Mouse (Mus musculus): ENCODE results near the gene Prl7a2. TPM values are rescaled to one million over a fixed set of nuclear protein-coding genes. Genes with fewer than 3 reads are reported as not detected.
A peak's percentile ranks its signal among the peaks of the same experiment; 100 is the strongest.

The Prl7a2 gene
- total RNA-seq (2021), result not detected
- long read RNA-seq, experiment 1, result 0 reads
- long read RNA-seq, experiment 2, result 0 reads

- DNase-seq, result no peak
Measured at GRCm38 (mm10) chr13:27667936-27668335, at the start of gene Prl7a2. Prl7a2 (minus strand) TSS chr13:27668036.

DNA sequence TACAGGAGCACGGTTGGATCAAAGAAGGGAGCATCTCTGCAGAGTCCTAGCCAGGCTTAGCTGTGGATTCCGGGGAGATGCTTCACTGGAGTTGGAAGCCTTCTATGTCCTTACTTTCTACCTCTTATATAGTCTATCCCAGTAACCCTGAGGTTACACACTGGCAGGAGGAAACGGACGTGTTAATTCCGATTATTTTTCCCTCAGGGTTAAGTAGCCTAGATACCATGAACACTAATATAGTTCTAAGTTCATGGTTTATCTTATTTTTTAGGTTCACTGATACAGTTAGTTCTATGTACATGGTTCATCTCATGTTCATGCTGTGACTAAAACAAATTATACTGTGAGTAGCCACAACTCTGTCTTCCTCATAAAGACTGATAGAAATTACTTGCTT lies 48.8 kb upstream of the Prl7a2 start, which contains the start of gene Prl7d1:
TSS of gene Prl7d1 (minus strand) at position 101 of the 400 bp plus-strand sequence.
- no peak for DNase-seq

DNA sequence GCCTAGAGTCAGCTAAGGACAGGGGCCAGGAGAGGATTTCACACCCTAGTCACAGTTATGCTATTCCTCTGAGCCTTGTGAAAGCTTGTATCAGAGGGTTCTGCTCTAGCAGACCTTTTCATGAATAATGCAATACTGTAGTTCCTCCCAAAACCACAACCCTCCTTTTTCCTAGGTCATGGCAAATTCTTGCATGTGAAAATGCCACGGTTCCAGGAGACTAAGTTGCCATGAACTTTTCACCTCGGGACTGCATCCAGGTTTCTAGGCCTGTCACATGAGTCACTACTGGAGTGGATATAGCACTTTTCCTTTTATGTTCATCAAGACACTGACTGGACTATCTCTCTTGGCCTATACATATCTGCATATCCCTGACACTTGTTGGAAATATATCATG lies 38.7 kb upstream of the Prl7a2 start:
- peak; percentile 7 to 44 for DNase-seq

DNA sequence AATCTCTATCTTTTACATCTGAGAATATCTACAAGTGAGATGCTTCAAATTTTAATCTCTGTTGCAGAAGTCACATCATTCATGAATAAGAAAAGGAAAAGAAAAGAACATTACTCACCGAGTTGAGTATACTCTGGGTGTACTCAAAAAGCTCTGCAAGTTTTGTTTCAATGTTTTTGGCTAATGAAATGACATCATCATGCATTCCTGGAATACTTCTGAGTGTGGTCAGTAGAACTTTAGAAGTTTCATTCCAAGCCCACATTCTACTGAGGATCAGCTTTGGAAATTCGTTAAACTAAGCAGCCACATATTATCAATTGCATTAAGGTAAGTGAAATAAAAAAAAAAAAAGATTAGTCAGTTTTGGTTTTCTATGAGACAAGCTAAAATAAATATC lies 7.1 kb downstream of the Prl7a2 start:
- DNase-seq, result no peak

DNA sequence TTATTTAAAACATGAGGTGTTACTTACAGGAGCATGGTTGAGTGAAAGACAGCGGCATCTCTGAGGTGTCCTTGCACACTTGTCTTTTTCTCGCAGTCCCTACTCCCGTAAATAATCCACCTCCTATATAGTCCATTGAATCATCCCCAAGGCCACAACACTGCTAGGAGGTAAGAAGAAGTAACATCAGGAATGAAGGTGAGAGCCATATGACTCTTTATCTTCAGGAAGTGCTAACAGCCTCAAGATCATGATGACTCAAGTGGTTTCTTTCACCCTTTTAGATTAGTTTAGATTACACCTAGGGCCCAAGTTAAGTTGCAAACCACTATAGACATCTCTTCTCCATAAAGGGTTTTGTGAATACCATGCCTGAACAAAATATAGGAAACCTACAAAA lies 25.4 kb downstream of the Prl7a2 start, which contains the start of gene Prl7a1:
TSS of gene Prl7a1 (minus strand) at position 101 of the 400 bp plus-strand sequence.
- DNase-seq, result no peak

DNA sequence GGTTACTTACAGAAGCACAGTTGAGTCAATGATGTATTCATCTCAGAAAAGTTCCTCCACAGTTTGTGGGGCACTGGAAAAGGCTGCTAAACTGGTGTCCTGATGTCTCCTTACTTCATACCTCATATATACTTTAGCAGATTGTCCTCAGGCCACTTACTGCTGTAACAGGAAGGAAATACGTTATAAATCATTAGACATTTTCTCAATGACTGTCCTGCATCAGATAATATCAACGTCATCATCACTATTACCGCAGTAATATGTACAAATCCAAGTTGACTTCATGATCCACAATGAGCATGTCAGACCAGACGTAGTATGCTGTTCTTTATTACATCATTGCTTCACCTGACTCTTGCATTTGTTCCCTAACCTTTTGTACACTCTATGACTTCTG lies 57.4 kb downstream of the Prl7a2 start, which contains the start of gene Prl7b1:
TSS of gene Prl7b1 (minus strand) at position 101 of the 400 bp plus-strand sequence.
- DNase-seq, result no peak

Other genes with a start within 250 kb of the Prl7a2 start
- gene Prl8a6, start 229.3 kb downstream of the Prl7a2 start, total RNA-seq (2021), result not detected
- not detected for gene Prl8a8, start 154.8 kb downstream of the Prl7a2 start, total RNA-seq (2021)
- not detected for gene Prl8a9, start 103.4 kb downstream of the Prl7a2 start, total RNA-seq (2021)
- not detected for gene Prl8a1, start 85.9 kb downstream of the Prl7a2 start, total RNA-seq (2021)
- gene Prl7b1, start 57.5 kb downstream of the Prl7a2 start, total RNA-seq (2021), result not detected
- gene Prl7a1, start 25.5 kb downstream of the Prl7a2 start, total RNA-seq (2021), result not detected
- gene Prl7d1, start 48.7 kb upstream of the Prl7a2 start, total RNA-seq (2021), result not detected
- gene Prl7c1, start 112.8 kb upstream of the Prl7a2 start, total RNA-seq (2021), result not detected
- not detected for gene Prl2a1, start 133.6 kb upstream of the Prl7a2 start, total RNA-seq (2021)
- not detected for gene Prl2c1, start 181.3 kb upstream of the Prl7a2 start, total RNA-seq (2021)

Data from adrenal gland, postnatal 36 days (tissue).